In genomic region chr17:29096245-29096644, GRCm38 (mm10) we compare ENCODE assay signal across 11 mouse cellular contexts. TPM values are rescaled to one million over a fixed set of nuclear protein-coding genes. Genes with fewer than 3 reads are reported as not detected.
A peak's percentile ranks its signal among the peaks of the same experiment; 100 is the strongest.
DNase-seq lines count a peak whose midpoint lies in the region; ATAC-seq and TF ChIP-seq lines count a peak whose summit lies in the region.
"Had no signal": no experiment of that assay in that cellular context is flagged by ENCODE, and none has a peak within 500 bp of the region (broad histone marks: within the 10 kb centered on the region; RNA-seq: fewer than 3 reads in every experiment).

No protein-coding gene starts in this region.

- H3K27me3 ChIP-seq in embryonic facial prominence, embryonic 13.5 days: peaks cover 46% of the 10 kb centered on the region
- H3K27me3 ChIP-seq in embryonic facial prominence, embryonic 10.5 days (replicated peaks; ENCODE audit: low read depth, poor library complexity, severe bottlenecking): peaks cover 58% of the 10 kb centered on the region
- H3K27me3 ChIP-seq in CH12.LX (replicated peaks): no peaks in the 10 kb centered on the region
- H3K27me3 ChIP-seq in intestine, postnatal 0 days (replicated peaks; ENCODE audit: control insufficient read depth, insufficient read depth, low read length): no peaks in the 10 kb centered on the region

- no peaks in the 10 kb centered on the region for H3K9me3 ChIP-seq in embryonic facial prominence, embryonic 13.5 days
- peaks cover 4% of the 10 kb centered on the region; the same call in 1 of the 2 replicates for H3K9me3 ChIP-seq in embryonic facial prominence, embryonic 10.5 days
- H3K9me3 ChIP-seq in CH12.LX (replicated peaks; ENCODE audit: low read length): no peaks in the 10 kb centered on the region
- no peaks in the 10 kb centered on the region for H3K9me3 ChIP-seq in intestine, postnatal 0 days (ENCODE audit: control insufficient read depth)
- H3K9me3 ChIP-seq: neural tube, embryonic 12.5 days had no signal

- peaks cover 53% of the 10 kb centered on the region for H3K79me2 ChIP-seq in CH12.LX (replicated peaks; ENCODE audit: control insufficient read depth, extremely low read depth, insufficient read depth, poor library complexity, severe bottlenecking)

- no peak for TF ChIP-seq CTCF in CH12.LX (conservative IDR thresholded peaks at IDR 0.05 in 1 of 2, IDR thresholded peaks at IDR 0.05 in 1 of 2; ENCODE audit: low read depth in 2 of 2, low read length in 2 of 2)
- no peak for TF ChIP-seq CTCF in intestine, postnatal 0 days (IDR thresholded peaks at IDR 0.05; ENCODE audit: low read depth)

- no peak for TF ChIP-seq EP300 in CH12.LX (IDR thresholded peaks at IDR 0.05; ENCODE audit: low read length)

- no peak for TF ChIP-seq POLR2A in CH12.LX (IDR thresholded peaks at IDR 0.05; ENCODE audit: low read depth, low read length)

- TF ChIP-seq RAD21 in CH12.LX (IDR thresholded peaks at IDR 0.05; ENCODE audit: low read depth, low read length): no peak

- ATAC-seq in embryonic facial prominence, embryonic 13.5 days (ENCODE audit: insufficient number of reproducible peaks, insufficient read depth, low FRiP score, low TSS enrichment, low read depth): no peak
- no peak for ATAC-seq in intestine, postnatal 0 days

- peaks cover 29% of the 10 kb centered on the region for H3K4me1 ChIP-seq in embryonic facial prominence, embryonic 13.5 days
- H3K4me1 ChIP-seq in embryonic facial prominence, embryonic 10.5 days: peaks cover 41% of the 10 kb centered on the region
- peaks cover 4 to 41% of the 10 kb centered on the region in 2 experiments; a peak in 3 of 4 replicates for H3K4me1 ChIP-seq in CH12.LX (ENCODE audit: control insufficient read depth in 1 of 2, insufficient read depth in 2 of 2)
- no peaks in the 10 kb centered on the region for H3K4me1 ChIP-seq in intestine, postnatal 0 days (replicated peaks; ENCODE audit: control insufficient read depth, insufficient read depth, low read length)

- in situ Hi-C loops in CH12.LX (cut with MboI; ENCODE audit: low pct_ligation_motif_present, low pct_unique_long_range_greater_than_20kb, low sequenced_read_pairs): loop anchor here (5.0 kb wide), 1 partner anchor 71 kb away; no protein-coding TSS in a partner anchor

- dilution Hi-C loops in CH12.LX (cut with MboI; ENCODE audit: extremely low pct_ligation_motif_present, extremely low pct_unique_long_range_greater_than_20kb, low sequenced_read_pairs): no loop called here

- H3K36me3 ChIP-seq in embryonic facial prominence, embryonic 13.5 days: peaks cover 20% of the 10 kb centered on the region
- peaks cover 18% of the 10 kb centered on the region for H3K36me3 ChIP-seq in embryonic facial prominence, embryonic 10.5 days (replicated peaks)
- peaks cover 44 to 52% of the 10 kb centered on the region in 2 experiments for H3K36me3 ChIP-seq in CH12.LX (replicated peaks in 1 of 2; ENCODE audit: control insufficient read depth in 1 of 2, insufficient read depth in 1 of 2, low read length in 1 of 2)
- H3K36me3 ChIP-seq in intestine, postnatal 0 days (ENCODE audit: control insufficient read depth, insufficient read depth): peaks cover 22% of the 10 kb centered on the region; the same call in 1 of the 2 replicates

- H3K4me2 ChIP-seq in embryonic facial prominence, embryonic 13.5 days: peak overlapping the region; percentile 78; the same call in 1 of the 2 replicates
- H3K4me2 ChIP-seq in CH12.LX (ENCODE audit: insufficient read depth, low read depth, poor library complexity, severe bottlenecking): peak overlapping the region; percentile 71
- H3K4me2 ChIP-seq in intestine, postnatal 0 days (replicated peaks; ENCODE audit: low read depth): peak overlapping the region; percentile 84

- H3K27ac ChIP-seq in embryonic facial prominence, embryonic 13.5 days: peak overlapping the region; percentile 51; the same call in 1 of the 2 replicates
- H3K27ac ChIP-seq in embryonic facial prominence, embryonic 10.5 days (replicated peaks): no peak overlapping the region
- H3K27ac ChIP-seq in CH12.LX (ENCODE audit: insufficient read depth, low read depth): no peak overlapping the region
- H3K27ac ChIP-seq in intestine, postnatal 0 days (ENCODE audit: low read depth, low read length): peak overlapping the region; percentile 50; the same call in 1 of the 2 replicates
- H3K27ac ChIP-seq: liver, embryonic 14.5 days; neural tube, embryonic 12.5 days had no signal

- 87% methylated on average over 6 of the region's 6 CpGs for WGBS in embryonic facial prominence, embryonic 13.5 days
- 91% methylated on average over 6 of the region's 6 CpGs for WGBS in embryonic facial prominence, embryonic 10.5 days
- 58% methylated on average over 6 of the region's 6 CpGs for WGBS in intestine, postnatal 0 days

- H3K4me3 ChIP-seq in embryonic facial prominence, embryonic 13.5 days: peak overlapping the region; percentile 53; the same call in 1 of the 2 replicates
- H3K4me3 ChIP-seq in embryonic facial prominence, embryonic 10.5 days: no peak overlapping the region
- H3K4me3 ChIP-seq in CH12.LX (replicated peaks in 1 of 3; ENCODE audit: low read depth in 2 of 3, low read length in 2 of 3, poor library complexity in 1 of 3): peak overlapping the region in 1 of 3 experiments; percentile 26
- H3K4me3 ChIP-seq in intestine, postnatal 0 days (ENCODE audit: low read depth, low read length): peak overlapping the region; percentile 65; the same call in 1 of the 2 replicates

- no peak for DNase-seq in embryonic facial prominence, embryonic 10.5 days (ENCODE audit: low spot score)
- peak; percentile 1 for DNase-seq in layer of hippocampus, adult 11-12 months (ENCODE audit: low spot score)
- no peak for DNase-seq in layer of hippocampus, adult 8-10 months (ENCODE audit: low spot score in 2 of 2)
- no peak for DNase-seq in CH12.LX (ENCODE audit: extremely low read depth)
- no peak for DNase-seq in cerebellum, postnatal 25 days
- no peak for DNase-seq in frontal cortex, adult 2 months (ENCODE audit: extremely low spot score in 1 of 2, low spot score in 1 of 2)
- DNase-seq: right cerebral cortex, adult 18-20 months had no signal

- H3K9ac ChIP-seq in embryonic facial prominence, embryonic 13.5 days: peak overlapping the region; percentile 74; the same call in 1 of the 2 replicates
- peak overlapping the region; percentile 75 for H3K9ac ChIP-seq in CH12.LX (ENCODE audit: insufficient read depth, low read depth)
- H3K9ac ChIP-seq in intestine, postnatal 0 days (ENCODE audit: low read depth, low read length): no peak overlapping the region
- H3K9ac ChIP-seq: liver, embryonic 14.5 days; neural tube, embryonic 12.5 days had no signal

TF ChIP-seq in CH12.LX, 34 proteins besides CTCF, POLR2A, EP300 and RAD21:
- TF ChIP-seq IRF4 (IDR thresholded peaks at IDR 0.05; ENCODE audit: low read depth, low read length) (no peak), ZMIZ1 (IDR thresholded peaks at IDR 0.05; ENCODE audit: low read depth, low read length) (no peak), USF1 (IDR thresholded peaks at IDR 0.05; ENCODE audit: low read depth, low read length) (no peak), KAT2A (IDR thresholded peaks at IDR 0.05; ENCODE audit: insufficient replicate concordance, low read length) (no peak), TBP (conservative IDR thresholded peaks at IDR 0.05; ENCODE audit: low read depth, low read length) (no peak), ZKSCAN1 (IDR thresholded peaks at IDR 0.05; ENCODE audit: borderline replicate concordance, low read depth, low read length) (no peak), BHLHE40 (IDR thresholded peaks at IDR 0.05; ENCODE audit: low read depth, low read length) (no peak), NRF1 (IDR thresholded peaks at IDR 0.05; ENCODE audit: low read depth, low read length) (no peak), TCF12 (IDR thresholded peaks at IDR 0.05; ENCODE audit: low read depth, low read length) (no peak), MAZ (IDR thresholded peaks at IDR 0.05; ENCODE audit: low read depth, low read length) (no peak), ETS1 (conservative IDR thresholded peaks at IDR 0.05; ENCODE audit: low read depth, low read length) (no peak), NELFE (IDR thresholded peaks at IDR 0.05; ENCODE audit: low read depth, low read length) (no peak), PAX5 (IDR thresholded peaks at IDR 0.05; ENCODE audit: low read length) (no peak), MXI1 (IDR thresholded peaks at IDR 0.05; ENCODE audit: low read depth, low read length) (no peak), MAX (IDR thresholded peaks at IDR 0.05; ENCODE audit: low read length) (no peak), CHD2 (IDR thresholded peaks at IDR 0.05; ENCODE audit: low read length) (no peak), ZC3H11A (IDR thresholded peaks at IDR 0.05; ENCODE audit: low read depth, low read length) (no peak)

RNA-seq across cellular contexts. Expression of gene Cdkn1a, which starts 5.5 kb away (rescaled TPM):
- 66.8 and 78.2 TPM in 2 replicates for polyA plus RNA-seq in embryonic facial prominence, embryonic 13.5 days (2015; fragmentation: Nextera tagmentation; extraction: Ambion mirVana)
- polyA plus RNA-seq in embryonic facial prominence, embryonic 10.5 days (2016; fragmentation: Nextera tagmentation; extraction: Ambion mirVana): 26.0 and 27.5 TPM in 2 replicates
- 10 to 100 TPM in 1 of 4 experiments, 1 to 10 TPM in 3; 7.0 to 12.5 (median 8.8) TPM for total RNA-seq in layer of hippocampus, adult 8-10 months (2022)
- total RNA-seq in CH12.LX (2012; rRNA removed): 25.3 and 37.5 TPM in 2 replicates
- total RNA-seq in CH12.LX (2014; rRNA removed): 9.1 and 10.6 TPM in 2 replicates
- 55.0 and 59.1 TPM in 2 replicates for polyA plus RNA-seq in CH12.LX (2012; ENCODE audit: insufficient read length, low read depth)
- polyA plus RNA-seq in intestine, postnatal 0 days (2015; fragmentation: Nextera tagmentation; extraction: Ambion mirVana): 74.9 and 88.3 TPM in 2 replicates
- 37.7 and 55.8 TPM in 2 replicates for polyA plus RNA-seq in frontal cortex, adult 2 months (2012; rRNA removed)

RNA-seq across cellular contexts. Expression of gene Rab44, which starts 17.7 kb away (rescaled TPM):
- polyA plus RNA-seq in embryonic facial prominence, embryonic 13.5 days (2015; fragmentation: Nextera tagmentation; extraction: Ambion mirVana): 0.55 and 0.56 TPM in 2 replicates
- polyA plus RNA-seq in embryonic facial prominence, embryonic 10.5 days (2016; fragmentation: Nextera tagmentation; extraction: Ambion mirVana): 0.09 and 0.21 TPM in 2 replicates
- total RNA-seq in layer of hippocampus, adult 8-10 months (2022): under 1 TPM in 2 of 4 experiments, not detected in 2; 0.16 to 0.30 TPM
- total RNA-seq in CH12.LX (2012; rRNA removed): 0.17 and 0.34 TPM in 2 replicates
- total RNA-seq in CH12.LX (2014; rRNA removed): 0.12 TPM in 1 of 2 replicates, not detected in the other
- polyA plus RNA-seq in CH12.LX (2012; ENCODE audit: insufficient read length, low read depth): 0.30 TPM in 1 of 2 replicates, not detected in the other
- 0.20 TPM in 2 replicates for polyA plus RNA-seq in intestine, postnatal 0 days (2015; fragmentation: Nextera tagmentation; extraction: Ambion mirVana)
- 0.08 and 0.19 TPM in 2 replicates for polyA plus RNA-seq in frontal cortex, adult 2 months (2012; rRNA removed)

Comparison
In these comparisons a context has a peak if more than half of its experiments do, and no peak if none do; other contexts are left out.
1. H3K27ac ChIP-seq: peak in embryonic facial prominence, embryonic 13.5 days (single experiment) and intestine, postnatal 0 days (single experiment); none in embryonic facial prominence, embryonic 10.5 days (single experiment) and CH12.LX (single experiment).
2. Peak in every context shown above with its lines, with median percentiles within 50 percentile points of each other: H3K4me2 ChIP-seq.